Mouse (Mus musculus) liver, embryonic 12.5 days (tissue): ENCODE measurements around the gene Slc38a5. TPM values are rescaled to one million over a fixed set of nuclear protein-coding genes. Genes with fewer than 3 reads are reported as not detected.

Source experiments
- ATAC-seq: fragments of 200-750 bp; cut with Nextera tagmentation; 2 replicates; pipeline ENCODE4 v1.8.0; 2017; ENCODE audit warnings: moderate number of reproducible peaks, mild to moderate bottlenecking, moderate library complexity
- H3K27ac ChIP-seq: fragments of 300-500 bp; sonication (generic); 2 replicates; pipeline ENCODE4 v1.5.1; 2016; ENCODE audit warnings: mild to moderate bottlenecking
- H3K27me3 ChIP-seq: fragments of 300-500 bp; sonication (generic); replicated peaks from 2 replicates; pipeline ENCODE4 v1.6.1; 2016; ENCODE audit warnings: mild to moderate bottlenecking, moderate library complexity
- H3K36me3 ChIP-seq: fragments of 300-500 bp; sonication (generic); 2 replicates; pipeline ENCODE4 v1.6.1; 2016; ENCODE audit warnings: mild to moderate bottlenecking, moderate library complexity
- H3K4me1 ChIP-seq: fragments of 300-500 bp; sonication (generic); 2 replicates; pipeline ENCODE4 v1.6.1; 2016
- H3K4me2 ChIP-seq: fragments of 300-500 bp; sonication (generic); 2 replicates; pipeline ENCODE4 v1.6.1; 2016; ENCODE audit warnings: mild to moderate bottlenecking, moderate library complexity
- H3K4me3 ChIP-seq: fragments of 300-500 bp; sonication (generic); 2 replicates; pipeline ENCODE4 v1.5.1; 2016; ENCODE audit warnings: mild to moderate bottlenecking, moderate library complexity
- H3K9ac ChIP-seq: fragments of 300-500 bp; sonication (generic); 2 replicates; pipeline ENCODE4 v1.6.1; 2016; ENCODE audit warnings: mild to moderate bottlenecking, moderate library complexity
- H3K9me3 ChIP-seq: fragments of 300-500 bp; sonication (generic); replicated peaks from 2 replicates; pipeline ENCODE4 v1.6.1; 2016; ENCODE audit warnings: mild to moderate bottlenecking, moderate library complexity
- WGBS: fragments of 180-500 bp; shearing (Covaris S2); methylation state at CpG from one replicate; pipeline ENCODE4 v1.1.7; 2016; ENCODE audit not compliant: insufficient replicate concordance; 5-methylcytosine and 5-hydroxymethylcytosine counted together
- polyA plus RNA-seq: library from polyadenylated mRNA; unstranded; fragments of >200 nt; fragmentation: Nextera tagmentation; extraction: Ambion mirVana; gene quantifications from 2 replicates; pipeline ENCODE4 v1.2.1, GENCODE M21; 2016

Gene Slc38a5
- 75.0 and 77.7 TPM in 2 replicates for polyA plus RNA-seq

DNA sequence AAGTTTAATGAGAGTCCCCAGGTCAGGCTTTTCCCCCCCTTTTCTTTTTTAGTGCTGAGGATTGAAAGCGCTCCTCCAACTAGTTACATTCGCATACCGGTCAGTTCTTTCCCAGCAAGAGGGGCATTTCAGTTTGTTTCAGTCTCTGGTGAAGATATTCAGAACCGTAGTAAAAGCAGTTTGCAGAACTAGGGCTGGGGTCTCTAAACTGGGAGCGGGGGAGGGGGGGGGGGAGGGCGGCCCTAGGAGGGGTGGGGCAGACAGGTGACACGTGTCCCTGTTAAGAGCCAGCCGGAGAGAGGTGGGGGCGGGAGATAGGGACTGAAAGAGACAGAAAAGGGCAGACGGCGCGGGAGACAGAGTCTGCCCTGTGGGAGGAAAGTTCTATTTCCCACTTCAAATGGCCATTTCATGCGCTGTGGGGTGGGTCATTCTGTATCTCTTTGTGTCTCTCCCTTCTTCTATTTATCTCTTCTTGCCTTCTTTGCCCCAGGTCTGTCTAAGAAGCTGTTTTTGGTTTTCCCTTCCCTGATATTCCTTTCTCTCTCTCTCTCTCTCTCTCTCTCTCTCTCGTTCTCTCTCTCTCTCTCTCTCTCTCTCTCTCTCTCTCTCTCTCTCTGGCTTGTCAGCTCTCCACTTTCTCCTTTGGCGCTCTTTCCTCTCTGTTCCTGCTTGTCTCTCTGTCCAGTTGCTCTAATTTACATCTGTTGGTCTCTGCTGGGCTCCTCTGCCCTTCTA is at the start of gene Slc38a5:
Gene Slc38a5, plus strand, starts transcription at position 51 of the 738 bp plus-strand sequence.
- H3K9ac ChIP-seq = peak within 1 kb of the TSS; percentile 73
- peak within 1 kb of the TSS; percentile 63 for H3K4me3 ChIP-seq
- H3K9me3 ChIP-seq = no peaks in the 10 kb centered on the region
- 25% methylated on average over 11 of the region's 15 CpGs for WGBS
- peaks cover 27% of the 10 kb centered on the region for H3K4me1 ChIP-seq
- peaks cover 10% of the 10 kb centered on the region for H3K36me3 ChIP-seq
- no peaks in the 10 kb centered on the region for H3K27me3 ChIP-seq
- peak within 1 kb of the TSS; percentile 76 for H3K4me2 ChIP-seq
- peak; percentile 62 for ATAC-seq
- peak within 1 kb of the TSS; percentile 88 for H3K27ac ChIP-seq

DNA sequence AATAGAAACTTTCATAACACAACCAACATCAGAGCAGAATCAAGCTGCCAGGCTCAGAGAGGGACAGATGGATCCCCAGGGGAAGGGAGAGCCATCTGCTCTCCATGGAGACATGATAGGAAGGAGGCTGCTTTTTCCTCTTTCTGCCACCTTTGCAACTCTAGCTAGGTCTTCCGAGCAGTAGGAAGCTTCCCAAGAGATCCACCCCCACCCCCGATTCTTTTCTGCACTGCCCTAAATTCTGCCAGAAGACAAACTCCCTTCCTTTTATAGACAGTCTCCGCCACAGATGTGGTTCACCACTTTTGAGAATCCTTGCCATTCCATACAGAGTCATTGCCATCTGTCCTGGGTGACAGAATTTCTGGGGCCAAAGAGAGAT is 48.6 kb upstream of the Slc38a5 start:
- H3K4me1 ChIP-seq = peaks cover 7% of the 10 kb centered on the region; the same call in 1 of the 2 replicates
- no peak overlapping the region for H3K27ac ChIP-seq
- 54% methylated on average over 3 of the region's 3 CpGs for WGBS
- no peak overlapping the region for H3K9ac ChIP-seq
- no peak overlapping the region for H3K4me3 ChIP-seq
- ATAC-seq = no peak
- peaks cover 25% of the 10 kb centered on the region for H3K27me3 ChIP-seq
- no peak overlapping the region for H3K4me2 ChIP-seq
- H3K36me3 ChIP-seq = no peaks in the 10 kb centered on the region
- no peaks in the 10 kb centered on the region for H3K9me3 ChIP-seq

DNA sequence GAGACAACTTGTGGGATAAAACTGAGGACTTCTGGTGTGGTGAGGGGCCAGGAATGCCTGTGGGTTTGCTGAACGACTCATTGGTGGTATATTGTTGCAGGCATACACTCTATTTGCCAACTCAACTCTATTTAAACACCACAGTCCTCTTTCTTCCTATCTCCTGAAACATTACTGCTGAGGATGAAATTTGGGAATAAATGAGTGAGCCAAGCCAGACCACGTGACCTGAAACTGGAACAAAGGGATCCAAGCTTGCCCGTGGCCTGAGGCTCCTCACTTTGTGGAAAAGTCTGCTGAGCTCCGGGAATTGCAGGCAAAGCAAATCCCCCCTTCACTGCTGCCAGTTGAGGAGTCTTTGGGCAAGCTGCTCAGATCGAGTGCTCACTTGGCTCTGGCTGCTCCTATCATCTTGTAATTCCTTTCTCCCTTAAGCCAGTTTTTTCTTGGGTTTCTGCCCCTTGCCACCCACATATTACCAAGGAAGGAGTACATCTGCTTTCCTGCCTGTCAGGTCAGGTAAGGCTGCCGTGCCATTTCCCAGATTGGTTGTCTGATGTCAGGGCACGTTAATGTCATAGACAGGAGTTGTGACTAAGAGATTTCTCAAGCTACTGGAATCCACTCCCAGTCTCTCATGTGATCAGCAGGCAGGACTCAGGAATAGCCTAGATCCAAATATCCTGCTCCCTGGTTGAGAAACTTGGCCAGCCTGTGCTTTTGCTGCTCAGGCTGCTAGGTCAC is 48.1 kb upstream of the Slc38a5 start:
- ATAC-seq = no peak
- no peak overlapping the region for H3K27ac ChIP-seq
- H3K9ac ChIP-seq = no peak overlapping the region
- H3K4me2 ChIP-seq = no peak overlapping the region
- no peaks in the 10 kb centered on the region for H3K9me3 ChIP-seq
- WGBS = 46% methylated on average over 7 of the region's 7 CpGs
- H3K27me3 ChIP-seq = peaks cover 19% of the 10 kb centered on the region
- H3K36me3 ChIP-seq = no peaks in the 10 kb centered on the region
- no peak overlapping the region for H3K4me3 ChIP-seq
- peaks cover 7% of the 10 kb centered on the region; the same call in 1 of the 2 replicates for H3K4me1 ChIP-seq

DNA sequence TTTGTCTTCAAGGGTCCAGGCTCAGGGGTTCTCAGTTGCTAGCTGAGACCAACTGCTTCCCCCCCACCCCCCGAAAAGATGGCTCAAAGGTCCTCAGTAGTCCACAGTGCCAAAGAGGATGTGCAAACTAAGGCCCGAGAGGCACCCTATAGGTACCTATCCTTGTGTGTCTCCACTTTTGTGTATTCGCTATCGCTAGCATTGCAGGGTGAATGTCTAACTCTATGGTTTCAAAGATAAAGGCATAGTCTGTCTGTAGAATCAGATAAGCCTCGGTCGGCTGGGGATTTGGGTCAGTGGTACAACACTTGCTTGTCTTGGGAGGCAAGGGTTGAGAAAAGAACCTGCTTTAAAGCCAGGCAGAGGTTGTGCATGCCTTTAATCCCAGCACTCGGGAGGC is 47.5 kb upstream of the Slc38a5 start:
- ATAC-seq = peak; percentile 47; the same call in 1 of the 2 replicates
- H3K4me3 ChIP-seq = no peak overlapping the region
- peaks cover 7% of the 10 kb centered on the region; the same call in 1 of the 2 replicates for H3K4me1 ChIP-seq
- H3K27me3 ChIP-seq = peaks cover 13% of the 10 kb centered on the region
- H3K4me2 ChIP-seq = no peak overlapping the region
- H3K36me3 ChIP-seq = no peaks in the 10 kb centered on the region
- no peak overlapping the region for H3K27ac ChIP-seq
- H3K9me3 ChIP-seq = no peaks in the 10 kb centered on the region
- WGBS = 44% methylated on average over 7 of the region's 7 CpGs
- no peak overlapping the region for H3K9ac ChIP-seq

DNA sequence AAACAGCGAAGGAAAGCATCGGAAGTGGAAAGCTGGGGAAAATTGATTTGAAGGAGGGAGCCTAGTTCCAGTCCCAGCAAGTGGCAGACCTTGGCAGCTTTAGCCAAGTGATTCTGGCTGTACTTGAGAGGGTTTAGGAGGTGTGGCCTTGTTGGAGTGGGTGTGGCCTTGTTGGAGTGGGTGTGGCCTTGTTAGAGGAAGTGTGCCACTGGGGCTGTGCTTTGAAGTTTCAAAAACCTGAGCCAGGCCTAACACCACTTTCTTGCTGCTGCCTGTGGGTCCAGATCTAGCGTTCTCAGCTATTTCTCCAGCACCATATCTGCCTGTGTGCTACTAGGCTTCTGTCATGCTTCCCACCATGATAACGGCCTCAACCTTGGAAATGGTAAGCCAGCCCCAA is 40.7 kb upstream of the Slc38a5 start:
- H3K36me3 ChIP-seq = no peaks in the 10 kb centered on the region
- H3K27ac ChIP-seq = no peak overlapping the region
- no peak for ATAC-seq
- H3K4me1 ChIP-seq = peaks cover 9% of the 10 kb centered on the region
- H3K9ac ChIP-seq = no peak overlapping the region
- H3K4me3 ChIP-seq = no peak overlapping the region
- no peak overlapping the region for H3K4me2 ChIP-seq
- no peaks in the 10 kb centered on the region for H3K9me3 ChIP-seq
- WGBS = 77% methylated on average over 4 of the region's 4 CpGs
- H3K27me3 ChIP-seq = no peaks in the 10 kb centered on the region

DNA sequence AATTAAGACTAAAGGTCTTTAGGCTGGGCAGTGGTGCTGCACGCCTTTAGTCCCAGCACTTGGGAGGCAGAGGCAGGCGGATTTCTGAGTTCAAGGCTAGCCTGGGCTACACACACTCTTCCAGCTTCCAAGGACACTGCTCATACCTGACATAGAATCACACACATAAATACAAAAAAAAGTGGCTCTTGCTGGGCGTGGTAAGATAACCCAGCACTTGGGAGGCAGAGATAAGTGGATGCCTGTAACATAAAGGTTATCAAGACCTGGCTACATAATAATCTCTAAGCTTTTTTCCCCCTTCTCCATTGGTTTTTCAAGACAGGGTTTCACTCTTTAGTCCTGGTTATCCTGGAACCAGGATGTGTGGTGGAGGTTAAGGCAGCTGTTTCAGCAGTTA is 37.3 kb upstream of the Slc38a5 start:
- ATAC-seq = peak; percentile 54
- H3K27ac ChIP-seq = no peak overlapping the region
- WGBS = 55% methylated on average over 3 of the region's 3 CpGs

DNA sequence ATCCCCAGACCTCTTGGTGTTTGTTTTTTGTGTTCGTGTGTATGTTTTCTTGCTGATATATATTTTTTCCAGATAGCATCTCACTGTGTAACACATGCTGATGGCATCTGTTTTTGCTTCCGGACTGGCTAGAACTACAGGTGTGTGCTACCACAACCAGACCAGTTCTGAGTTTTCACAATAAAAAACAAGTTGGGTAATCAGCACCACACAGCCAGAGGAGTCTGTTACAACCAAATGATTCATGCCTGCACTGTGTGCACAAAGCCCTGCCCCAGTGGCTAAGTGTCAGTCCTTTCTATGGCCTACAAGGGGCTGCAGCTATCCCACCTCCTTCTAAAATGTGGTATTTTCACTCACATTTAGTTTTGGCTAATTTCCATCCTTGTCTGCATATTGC is 34.2 kb upstream of the Slc38a5 start:
- 65% methylated on average over 2 of the region's 2 CpGs for WGBS
- H3K9ac ChIP-seq = no peak overlapping the region
- no peak overlapping the region for H3K4me2 ChIP-seq
- H3K9me3 ChIP-seq = no peaks in the 10 kb centered on the region
- H3K27ac ChIP-seq = no peak overlapping the region
- no peak for ATAC-seq
- peaks cover 10% of the 10 kb centered on the region; the same call in 1 of the 2 replicates for H3K36me3 ChIP-seq
- peaks cover 9% of the 10 kb centered on the region for H3K4me1 ChIP-seq
- H3K4me3 ChIP-seq = no peak overlapping the region
- H3K27me3 ChIP-seq = no peaks in the 10 kb centered on the region

More for the DNA sequence above, 37.3 kb upstream of the Slc38a5 start:
- Histone ChIP-seq H3K9ac (no peak overlapping the region), H3K4me1 (peaks cover 9% of the 10 kb centered on the region), H3K4me2 (no peak overlapping the region), H3K27me3 (no peaks in the 10 kb centered on the region), H3K36me3 (no peaks in the 10 kb centered on the region), H3K9me3 (no peaks in the 10 kb centered on the region), H3K4me3 (no peak overlapping the region)

DNA sequence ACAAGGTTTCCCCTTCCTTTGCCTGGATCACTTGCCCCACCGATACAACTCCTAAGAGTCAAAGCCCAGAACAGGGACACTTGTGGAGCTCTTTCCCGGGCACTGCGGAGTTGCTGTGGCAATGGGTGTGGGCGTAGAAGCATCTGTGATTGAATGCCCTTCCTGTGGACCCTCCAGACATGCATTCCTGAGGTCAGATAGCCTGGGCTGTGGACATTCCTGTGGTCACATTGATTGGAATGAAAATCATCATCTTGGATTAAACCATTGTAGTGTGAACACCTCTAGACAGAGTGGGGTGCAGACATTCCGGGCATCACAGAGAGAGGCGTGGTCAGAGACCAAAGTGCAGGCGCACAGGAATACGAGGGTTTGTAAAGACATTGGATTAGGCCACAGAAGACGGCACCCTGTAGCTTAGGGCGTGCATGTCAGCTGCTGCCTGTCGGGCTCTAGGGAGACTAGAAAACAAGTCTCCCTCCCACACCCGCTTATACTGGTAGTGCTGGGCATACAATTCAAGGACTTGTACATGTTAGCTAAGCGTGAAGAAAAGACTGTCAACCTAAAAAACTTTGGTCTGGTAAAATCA is 32.0 kb upstream of the Slc38a5 start:
- no peaks in the 10 kb centered on the region for H3K27me3 ChIP-seq
- H3K4me2 ChIP-seq = no peak overlapping the region
- 71% methylated on average over 13 of the region's 13 CpGs for WGBS
- H3K9ac ChIP-seq = no peak overlapping the region
- no peak for ATAC-seq
- H3K9me3 ChIP-seq = no peaks in the 10 kb centered on the region
- H3K27ac ChIP-seq = no peak overlapping the region
- H3K36me3 ChIP-seq = peaks cover 22% of the 10 kb centered on the region; the same call in 1 of the 2 replicates
- H3K4me1 ChIP-seq = peaks cover under 1% of the 10 kb centered on the region
- no peak overlapping the region for H3K4me3 ChIP-seq

DNA sequence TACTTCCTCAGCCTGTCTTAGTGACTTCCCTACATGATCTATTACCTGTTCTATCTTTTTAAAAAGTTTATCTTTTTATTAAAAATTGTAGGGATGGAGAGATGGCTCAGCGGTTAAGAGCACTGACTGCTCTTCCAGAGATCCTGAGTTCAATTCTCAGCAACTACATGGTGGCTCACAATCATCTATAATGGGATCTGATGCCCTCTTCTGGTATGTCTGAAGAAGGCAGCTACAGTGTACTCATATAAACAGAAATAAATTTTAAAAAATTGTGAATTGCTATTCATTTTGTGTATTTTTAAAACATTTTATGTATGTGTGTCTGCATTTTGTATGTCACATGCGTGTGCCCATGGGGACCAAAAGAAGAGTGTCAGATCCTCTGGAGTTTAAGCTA is 23.3 kb upstream of the Slc38a5 start:
- ATAC-seq = no peak
- Histone ChIP-seq H3K4me3 (no peak overlapping the region), H3K9me3 (no peaks in the 10 kb centered on the region), H3K4me1 (peaks cover 13% of the 10 kb centered on the region), H3K9ac (no peak overlapping the region), H3K27me3 (no peaks in the 10 kb centered on the region), H3K36me3 (peaks cover 58% of the 10 kb centered on the region), H3K4me2 (no peak overlapping the region), H3K27ac (no peak overlapping the region)
- 76% methylated on average over 2 of the region's 2 CpGs for WGBS

DNA sequence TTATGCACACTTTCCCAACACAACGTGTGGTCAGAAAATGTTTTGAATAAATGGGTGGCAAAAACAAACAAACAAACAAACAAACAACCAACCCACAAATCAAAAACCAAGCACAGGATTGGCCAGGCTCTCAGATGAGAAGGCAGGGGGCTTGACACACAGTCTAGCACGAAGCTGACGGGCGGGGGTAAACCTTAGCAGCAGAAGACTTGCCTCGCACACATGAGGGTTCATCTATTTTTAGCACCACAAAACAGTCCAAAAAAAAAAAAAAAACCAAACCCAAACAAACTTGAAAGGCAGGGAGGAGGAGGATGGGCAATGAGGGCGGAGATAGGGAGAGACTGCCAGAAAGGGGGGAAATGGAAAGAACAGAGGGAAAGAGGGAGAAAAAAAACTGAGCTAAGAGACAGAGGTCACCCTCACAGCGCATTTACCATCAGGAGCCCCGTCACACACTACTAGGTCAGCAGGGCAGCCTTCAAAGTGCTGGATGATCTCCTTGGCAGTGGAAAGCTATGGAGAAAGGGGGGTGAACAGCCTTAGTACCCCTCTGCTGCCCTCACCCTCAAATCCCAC is 22.3 kb upstream of the Slc38a5 start:
- H3K9me3 ChIP-seq = no peaks in the 10 kb centered on the region
- no peak for ATAC-seq
- peaks cover 13% of the 10 kb centered on the region for H3K4me1 ChIP-seq
- H3K9ac ChIP-seq = no peak overlapping the region
- 77% methylated on average over 8 of the region's 8 CpGs for WGBS
- no peak overlapping the region for H3K27ac ChIP-seq
- no peaks in the 10 kb centered on the region for H3K27me3 ChIP-seq
- H3K36me3 ChIP-seq = peaks cover 49% of the 10 kb centered on the region
- H3K4me3 ChIP-seq = no peak overlapping the region
- H3K4me2 ChIP-seq = no peak overlapping the region

DNA sequence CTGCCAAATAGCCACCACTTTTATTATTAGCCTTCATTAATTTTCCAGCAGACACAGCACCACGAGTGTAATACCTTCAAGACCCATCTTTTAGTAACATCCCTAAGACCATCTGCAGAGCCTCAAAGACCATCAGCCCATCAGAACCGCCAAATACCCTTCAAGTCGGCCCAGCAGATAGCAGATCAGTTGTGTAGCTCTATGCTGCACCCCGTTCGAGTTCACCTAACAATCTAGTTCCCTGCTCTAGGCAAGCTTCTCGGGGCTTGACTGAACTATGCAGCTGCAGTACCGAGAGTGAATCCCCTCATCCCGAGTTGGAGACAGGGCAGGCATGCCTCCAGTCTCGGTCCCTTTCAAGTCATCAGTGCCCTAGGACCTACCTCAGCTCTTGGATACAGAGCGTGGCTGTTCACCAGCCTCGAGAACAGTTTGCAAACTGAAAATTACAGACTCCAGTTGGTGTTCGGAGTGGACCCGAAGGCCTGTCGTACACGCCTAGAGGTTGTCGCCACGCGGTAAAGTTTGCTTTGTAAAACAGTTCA is 19.1 kb upstream of the Slc38a5 start:
- 9% methylated on average over 18 of the region's 18 CpGs for WGBS
- ATAC-seq = peak; percentile 50
- Histone ChIP-seq H3K9me3 (no peaks in the 10 kb centered on the region), H3K9ac (peak overlapping the region; percentile 74), H3K27me3 (no peaks in the 10 kb centered on the region), H3K27ac (peak overlapping the region; percentile 78), H3K36me3 (peaks cover 24% of the 10 kb centered on the region), H3K4me3 (peak overlapping the region; percentile 73), H3K4me1 (peaks cover 13% of the 10 kb centered on the region), H3K4me2 (peak overlapping the region; percentile 66)
